In genomic region chr4:141960037-141960436, GRCm38 (mm10) we compare ENCODE assay signal across 27 mouse cellular contexts. TPM values are rescaled to one million over a fixed set of nuclear protein-coding genes. Genes with fewer than 3 reads are reported as not detected.
"Had no signal": no experiment of that assay in that cellular context is flagged by ENCODE, and none has a peak within 500 bp of the region (broad histone marks: within the 10 kb centered on the region; RNA-seq: fewer than 3 reads in every experiment).

No protein-coding gene starts in this region.

- H3K36me3 ChIP-seq: kidney, embryonic 15.5 days; limb, embryonic 12.5 days; limb, embryonic 15.5 days; midbrain, embryonic 10.5 days; midbrain, embryonic 13.5 days; neural tube, embryonic 13.5 days; stomach, embryonic 15.5 days had no signal

- H3K4me3 ChIP-seq: kidney, embryonic 15.5 days; limb, embryonic 12.5 days; limb, embryonic 15.5 days; megakaryocyte, embryonic 14.5 days; midbrain, embryonic 10.5 days; midbrain, embryonic 13.5 days; myocyte; neural tube, embryonic 13.5 days; stomach, embryonic 15.5 days had no signal

- H3K4me2 ChIP-seq: kidney, embryonic 15.5 days; limb, embryonic 12.5 days; limb, embryonic 15.5 days; liver, embryonic 11.5 days; lung, embryonic 14.5 days; midbrain, embryonic 13.5 days; neural tube, embryonic 13.5 days; stomach, embryonic 15.5 days had no signal

- ATAC-seq: liver, postnatal 0 days; lung, postnatal 0 days; midbrain, embryonic 13.5 days; midbrain, embryonic 16.5 days had no signal

- DNase-seq: kidney, adult 11 months; kidney, adult 8-10 months; kidney, postnatal 14 days; kidney, postnatal 4 days; left cerebral cortex, postnatal 4 days; liver, postnatal 0 days; lung, embryonic 14.5 days; retina, postnatal 1 day; right cerebral cortex, postnatal 25 days; spleen, adult 18-20 months; thymus, adult 2 months; thymus, postnatal 14 days; thymus, postnatal 4 days had no signal

- H3K27me3 ChIP-seq: kidney, embryonic 15.5 days; limb, embryonic 12.5 days; limb, embryonic 15.5 days; midbrain, embryonic 13.5 days; neural tube, embryonic 13.5 days; stomach, embryonic 15.5 days had no signal

- H3K9ac ChIP-seq: kidney, embryonic 15.5 days; limb, embryonic 12.5 days; limb, embryonic 15.5 days; liver, embryonic 14.5 days; liver, postnatal 0 days; lung, embryonic 14.5 days; midbrain, embryonic 13.5 days; neural tube, embryonic 13.5 days; stomach, embryonic 15.5 days had no signal

- H3K27ac ChIP-seq: kidney, embryonic 15.5 days; limb, embryonic 12.5 days; limb, embryonic 15.5 days; liver, embryonic 14.5 days; midbrain, embryonic 10.5 days; midbrain, embryonic 13.5 days; neural tube, embryonic 13.5 days; stomach, embryonic 15.5 days had no signal

- H3K9me3 ChIP-seq: stomach, embryonic 15.5 days had no signal

RNA-seq across cellular contexts. Expression of gene Fhad1, which starts 54.8 kb away (rescaled TPM):
- total RNA-seq: neutrophil, adult 5-6 weeks had no signal
